Mouse (Mus musculus) forebrain, embryonic 15.5 days (tissue): ENCODE results near the gene Izumo2. TPM values are rescaled to one million over a fixed set of nuclear protein-coding genes. Genes with fewer than 3 reads are reported as not detected.
A peak's percentile ranks its signal among the peaks of the same experiment; 100 is the strongest.
"Not testable (repeated sequence)": the region's sequence is repeated elsewhere in the genome, so short reads cannot be mapped to it uniquely, and the experiment has no call there.

ENCODE experiments used
- ATAC-seq: fragments of 200-750 bp; cut with Nextera tagmentation; replicated peaks from 2 replicates; pipeline ENCODE4 v1.8.0; 2017; ENCODE audit warnings: mild to moderate bottlenecking, moderate TSS enrichment, moderate library complexity
- H3K27ac ChIP-seq: fragments of 300-500 bp; sonication (generic); replicated peaks from 2 replicates; pipeline ENCODE4 v1.5.1; 2015; ENCODE audit warnings: mild to moderate bottlenecking, inconsistent platforms
- H3K27me3 ChIP-seq: fragments of 300-500 bp; sonication (generic); 2 replicates; pipeline ENCODE4 v1.6.1; 2015; ENCODE audit warnings: inconsistent platforms
- H3K36me3 ChIP-seq: fragments of 300-500 bp; sonication (generic); 2 replicates; pipeline ENCODE4 v1.6.1; 2015; ENCODE audit warnings: mild to moderate bottlenecking, inconsistent platforms
- H3K4me1 ChIP-seq: fragments of 300-500 bp; sonication (generic); 2 replicates; pipeline ENCODE4 v1.6.1; 2015; ENCODE audit warnings: inconsistent platforms
- H3K4me2 ChIP-seq: fragments of 300-500 bp; sonication (generic); replicated peaks from 2 replicates; pipeline ENCODE4 v1.6.1; 2015; ENCODE audit warnings: mild to moderate bottlenecking, inconsistent platforms
- H3K4me3 ChIP-seq: fragments of 300-500 bp; sonication (generic); 2 replicates; pipeline ENCODE4 v1.5.1; 2015; ENCODE audit warnings: mild to moderate bottlenecking, inconsistent platforms
- H3K9ac ChIP-seq: fragments of 300-500 bp; sonication (generic); replicated peaks from 2 replicates; pipeline ENCODE4 v1.6.1; 2015; ENCODE audit warnings: mild to moderate bottlenecking, inconsistent platforms
- H3K9me3 ChIP-seq: fragments of 300-500 bp; sonication (generic); 2 replicates; pipeline ENCODE4 v1.6.1; 2016; ENCODE audit warnings: inconsistent platforms
- WGBS: fragments of 180-500 bp; shearing (Covaris S2); methylation state at CpG from one replicate; pipeline ENCODE4 v1.1.7; 2015; ENCODE audit warnings: mixed read lengths; 5-methylcytosine and 5-hydroxymethylcytosine counted together
- polyA plus RNA-seq: library from polyadenylated mRNA; unstranded; fragments of >200 nt; fragmentation: Nextera tagmentation; extraction: Ambion mirVana; gene quantifications from 2 replicates; pipeline ENCODE4 v1.2.1, GENCODE M21; 2015

Gene Izumo2
- polyA plus RNA-seq, 1 experiment from 2014 or later = not detected

- H3K27ac ChIP-seq = no peak overlapping the region
- H3K4me3 ChIP-seq = no peak overlapping the region
- 90% methylated on average over 8 of the region's 8 CpGs for WGBS
- ATAC-seq = no peak
- H3K9ac ChIP-seq = no peak overlapping the region
- peaks cover 7% of the 10 kb centered on the region for H3K4me1 ChIP-seq
- H3K36me3 ChIP-seq = no peaks in the 10 kb centered on the region
- H3K4me2 ChIP-seq = no peak overlapping the region
- no peaks in the 10 kb centered on the region for H3K9me3 ChIP-seq
- H3K27me3 ChIP-seq = no peaks in the 10 kb centered on the region
These were observed 32.8 kb downstream of the Izumo2 start for GRCm38 (mm10) chr7:44741361-44741760.

- no peaks in the 10 kb centered on the region for H3K36me3 ChIP-seq
- H3K4me1 ChIP-seq = peaks cover 23% of the 10 kb centered on the region
- peak overlapping the region; percentile 46 for H3K4me3 ChIP-seq
- WGBS = 21% methylated on average over 9 of the region's 9 CpGs
- no peaks in the 10 kb centered on the region for H3K9me3 ChIP-seq
- no peak overlapping the region for H3K27ac ChIP-seq
- no peaks in the 10 kb centered on the region for H3K27me3 ChIP-seq
- ATAC-seq = no peak
- H3K9ac ChIP-seq = no peak overlapping the region
- peak overlapping the region; percentile 61 for H3K4me2 ChIP-seq
These were observed 35.7 kb downstream of the Izumo2 start for GRCm38 (mm10) chr7:44744270-44744669.

GRCm38 (mm10) chr7:44745076-44745475 lies 36.5 kb downstream of the Izumo2 start:
- Histone ChIP-seq H3K36me3 (no peaks in the 10 kb centered on the region), H3K27ac (peak overlapping the region; percentile 47), H3K9me3 (no peaks in the 10 kb centered on the region), H3K27me3 (no peaks in the 10 kb centered on the region), H3K4me3 (peak overlapping the region; percentile 46), H3K4me1 (peaks cover 26% of the 10 kb centered on the region), H3K4me2 (peak overlapping the region; percentile 61), H3K9ac (peak overlapping the region; percentile 56)
- peak; percentile 71 for ATAC-seq
- WGBS = under 1% methylated on average over 18 of the region's 18 CpGs

- Histone ChIP-seq H3K27me3 (no peaks in the 10 kb centered on the region), H3K9me3 (no peaks in the 10 kb centered on the region), H3K4me3 (peak overlapping the region; percentile 79; the same call in 1 of the 2 replicates), H3K27ac (no peak overlapping the region), H3K4me1 (peaks cover 26% of the 10 kb centered on the region), H3K9ac (0 out of 2 replicates have a peak overlapping the region, but pooled peaks have one; percentile 17), H3K4me2 (no peak overlapping the region; the same call in 1 of the 2 replicates), H3K36me3 (no peaks in the 10 kb centered on the region)
- no peak for ATAC-seq
- 65% methylated on average over 4 of the region's 4 CpGs for WGBS
These were observed 38.6 kb downstream of the Izumo2 start for GRCm38 (mm10) chr7:44747115-44747514.

- peaks cover 26% of the 10 kb centered on the region for H3K4me1 ChIP-seq
- ATAC-seq = peak; percentile 98
- WGBS = under 1% methylated on average over 44 of the region's 44 CpGs
- peak within 1 kb of the TSS; percentile 70 for H3K9ac ChIP-seq
- H3K4me2 ChIP-seq = peak within 1 kb of the TSS; percentile 63
- H3K27me3 ChIP-seq = no peaks in the 10 kb centered on the region
- H3K4me3 ChIP-seq = peak within 1 kb of the TSS; percentile 79
- H3K27ac ChIP-seq = peak within 1 kb of the TSS; percentile 87
- H3K36me3 ChIP-seq = no peaks in the 10 kb centered on the region
- H3K9me3 ChIP-seq = no peaks in the 10 kb centered on the region
These were observed 39.8 kb downstream of the Izumo2 start, which contains the start of gene Vrk3 for GRCm38 (mm10) chr7:44748101-44749044. Vrk3 (plus strand) TSS chr7:44748413.

GRCm38 (mm10) chr7:44750950-44751349 lies 42.4 kb downstream of the Izumo2 start, which contains the start of gene Zfp473:
Zfp473 (minus strand) TSS chr7:44751050.
- Histone ChIP-seq H3K36me3 (peaks cover 23% of the 10 kb centered on the region), H3K4me1 (peaks cover 18% of the 10 kb centered on the region)
- not testable (repeated sequence) for H3K9ac ChIP-seq, H3K27me3 ChIP-seq, H3K4me3 ChIP-seq, H3K27ac ChIP-seq, ATAC-seq, H3K4me2 ChIP-seq, H3K9me3 ChIP-seq
- 90% methylated on average over 1 of the region's 1 CpGs for WGBS

GRCm38 (mm10) chr7:44757164-44757563 lies 48.6 kb downstream of the Izumo2 start:
- 88% methylated on average over 2 of the region's 2 CpGs for WGBS

GRCm38 (mm10) chr7:44760366-44760765 lies 51.8 kb downstream of the Izumo2 start:
- H3K9me3 ChIP-seq = no peaks in the 10 kb centered on the region
- no peaks in the 10 kb centered on the region for H3K4me1 ChIP-seq
- peaks cover 48% of the 10 kb centered on the region for H3K36me3 ChIP-seq
- ATAC-seq = no peak
- no peak overlapping the region for H3K4me2 ChIP-seq
- no peaks in the 10 kb centered on the region for H3K27me3 ChIP-seq
- H3K27ac ChIP-seq = no peak overlapping the region
- no peak overlapping the region for H3K4me3 ChIP-seq
- no peak overlapping the region for H3K9ac ChIP-seq

More at GRCm38 (mm10) chr7:44757164-44757563, 48.6 kb downstream of the Izumo2 start:
- no peak overlapping the region for H3K4me3 ChIP-seq
- H3K9me3 ChIP-seq = no peaks in the 10 kb centered on the region
- H3K4me2 ChIP-seq = no peak overlapping the region
- no peaks in the 10 kb centered on the region for H3K4me1 ChIP-seq
- H3K27ac ChIP-seq = no peak overlapping the region
- no peak for ATAC-seq
- H3K36me3 ChIP-seq = peaks cover 65% of the 10 kb centered on the region
- H3K27me3 ChIP-seq = no peaks in the 10 kb centered on the region
- H3K9ac ChIP-seq = no peak overlapping the region

GRCm38 (mm10) chr7:44768129-44768528 lies 59.6 kb downstream of the Izumo2 start:
- ATAC-seq = no peak
- Histone ChIP-seq H3K9me3 (no peaks in the 10 kb centered on the region), H3K27ac (no peak overlapping the region), H3K9ac (no peak overlapping the region), H3K4me1 (no peaks in the 10 kb centered on the region), H3K36me3 (peaks cover 33% of the 10 kb centered on the region), H3K27me3 (no peaks in the 10 kb centered on the region), H3K4me3 (no peak overlapping the region), H3K4me2 (no peak overlapping the region)
- WGBS = 88% methylated on average over 5 of the region's 5 CpGs

Other genes starting within 250 kb of the Izumo2 start
- 4.3 and 5.8 TPM in 2 replicates for gene Aspdh, start 243.4 kb upstream of the Izumo2 start, polyA plus RNA-seq
- gene Josd2, start 240.8 kb upstream of the Izumo2 start, polyA plus RNA-seq = 52.5 and 56.6 TPM in 2 replicates
- 133 and 138 TPM in 2 replicates for gene Emc10, start 212.2 kb upstream of the Izumo2 start, polyA plus RNA-seq
- 30.2 and 30.5 TPM in 2 replicates for gene Fam71e1, start 212.2 kb upstream of the Izumo2 start, polyA plus RNA-seq
- 0.13 and 0.15 TPM in 2 replicates for gene Mybpc2, start 184.1 kb upstream of the Izumo2 start, polyA plus RNA-seq
- gene Spib, start 176.7 kb upstream of the Izumo2 start, polyA plus RNA-seq = not detected in 2 replicates
- gene Pold1, start 159.9 kb upstream of the Izumo2 start, polyA plus RNA-seq = 46.9 and 54.1 TPM in 2 replicates
- 70.5 and 79.5 TPM in 2 replicates for gene Nr1h2, start 154.8 kb upstream of the Izumo2 start, polyA plus RNA-seq
- gene Napsa, start 136.4 kb upstream of the Izumo2 start, polyA plus RNA-seq = 1.0 and 1.6 TPM in 2 replicates
- gene Kcnc3, start 118.1 kb upstream of the Izumo2 start, polyA plus RNA-seq = 2.6 and 3.3 TPM in 2 replicates
- 1.3 and 1.5 TPM in 2 replicates for gene Myh14, start 37.9 kb upstream of the Izumo2 start, polyA plus RNA-seq
- 36.2 and 37.2 TPM in 2 replicates for gene Vrk3, start 39.7 kb downstream of the Izumo2 start, polyA plus RNA-seq
- 1.1 and 1.2 TPM in 2 replicates for gene Zfp473, start 42.3 kb downstream of the Izumo2 start, polyA plus RNA-seq
- 52.3 and 56.0 TPM in 2 replicates for gene Nup62, start 107.3 kb downstream of the Izumo2 start, polyA plus RNA-seq
- gene Il4i1, start 107.6 kb downstream of the Izumo2 start, polyA plus RNA-seq = 1.8 and 2.3 TPM in 2 replicates
- gene Atf5, start 107.9 kb downstream of the Izumo2 start, polyA plus RNA-seq = 4.6 and 5.0 TPM in 2 replicates
- gene Akt1s1, start 140.2 kb downstream of the Izumo2 start, polyA plus RNA-seq = 118 and 120 TPM in 2 replicates
- 119 and 120 TPM in 2 replicates for gene Tbc1d17, start 140.3 kb downstream of the Izumo2 start, polyA plus RNA-seq
- 32.1 and 35.3 TPM in 2 replicates for gene Pnkp, start 148.4 kb downstream of the Izumo2 start, polyA plus RNA-seq
- gene Ptov1, start 161.0 kb downstream of the Izumo2 start, polyA plus RNA-seq = 583 and 618 TPM in 2 replicates
- gene Med25, start 184.0 kb downstream of the Izumo2 start, polyA plus RNA-seq = 164 and 166 TPM in 2 replicates
- 20.6 and 22.1 TPM in 2 replicates for gene Fuz, start 187.3 kb downstream of the Izumo2 start, polyA plus RNA-seq
- 105 and 107 TPM in 2 replicates for gene Ap2a1, start 220.8 kb downstream of the Izumo2 start, polyA plus RNA-seq
- gene Tsks, start 234.5 kb downstream of the Izumo2 start, polyA plus RNA-seq = not detected in 2 replicates